Mouse (Mus musculus) right cerebral cortex, postnatal 14 days (tissue): ENCODE data around the gene BC034090.

ENCODE experiments used
- DNase-seq: peaks from one replicate; pipeline ENCODE4 v3.0.0; 2022

Gene BC034090

GRCm38 (mm10) chr1:155241701-155242487, 2.4 kb downstream of the BC034090 start:
- peak; percentile 4 for DNase-seq

- peak; percentile 4 for DNase-seq
These were observed 4.1 kb downstream of the BC034090 start for GRCm38 (mm10) chr1:155239962-155240717.

- DNase-seq, result no peak
These were observed 5.1 kb downstream of the BC034090 start for GRCm38 (mm10) chr1:155239169-155239568.

GRCm38 (mm10) chr1:155238126-155238525, 6.1 kb downstream of the BC034090 start:
- DNase-seq, result no peak

- peak; percentile 28 for DNase-seq
These were observed 6.9 kb downstream of the BC034090 start for GRCm38 (mm10) chr1:155237390-155237789.

- DNase-seq, result no peak
These were observed 7.8 kb downstream of the BC034090 start for GRCm38 (mm10) chr1:155236306-155237024.

DNA sequence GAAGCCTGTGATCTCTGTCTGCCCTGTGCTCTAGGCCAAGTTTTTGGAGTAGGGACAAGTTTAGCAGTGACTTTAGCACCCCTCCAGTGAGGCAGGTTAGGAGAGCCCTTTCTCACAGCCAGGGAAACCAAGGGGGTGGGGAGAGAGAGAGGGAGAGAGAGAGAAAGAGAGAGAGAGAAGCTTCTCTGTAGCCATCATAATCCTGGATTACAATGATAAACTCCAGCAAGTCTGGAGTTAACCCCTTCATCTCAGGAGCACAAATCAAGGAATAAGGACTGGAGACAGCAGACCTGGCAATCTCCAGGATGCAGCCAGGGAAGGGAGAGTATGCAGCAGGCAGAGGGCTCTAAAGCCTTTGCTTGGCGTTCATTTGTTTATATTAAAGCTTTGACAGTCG, 8.6 kb downstream of the BC034090 start:
- no peak for DNase-seq

DNA sequence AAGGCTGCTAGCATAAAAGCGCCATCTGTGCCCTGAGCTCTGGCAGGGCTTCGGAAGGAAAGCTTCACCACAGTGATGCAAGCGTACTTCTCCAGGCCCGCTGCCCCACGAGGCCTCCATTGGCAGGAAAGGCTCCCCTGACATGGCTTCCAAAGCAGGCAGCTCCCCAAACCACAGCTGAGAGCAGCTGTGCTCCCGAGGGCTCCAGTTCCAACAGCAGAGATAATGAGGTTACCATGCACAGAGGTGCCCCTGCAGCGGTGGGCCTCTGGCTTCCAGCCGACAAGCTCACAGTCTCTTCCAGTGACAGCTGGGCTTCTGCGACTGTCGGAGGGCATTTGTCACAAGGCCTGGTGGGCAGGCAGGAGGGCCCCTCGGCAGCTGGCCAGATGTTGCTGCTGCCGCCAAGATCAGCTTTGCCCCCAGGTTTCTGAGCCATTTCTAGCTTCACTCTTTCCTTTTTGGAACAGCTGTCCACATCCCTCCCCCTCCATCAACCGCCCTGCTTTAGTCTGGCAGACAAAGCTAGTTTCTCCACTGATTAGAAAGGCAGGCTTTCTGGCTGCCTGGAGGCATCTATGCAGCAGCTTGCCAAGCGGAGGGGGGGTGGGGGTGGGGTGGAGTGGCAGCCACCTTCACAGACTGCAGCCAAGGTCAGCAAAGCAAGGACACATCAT, 10.2 kb downstream of the BC034090 start:
- DNase-seq, result peak; percentile 54

DNA sequence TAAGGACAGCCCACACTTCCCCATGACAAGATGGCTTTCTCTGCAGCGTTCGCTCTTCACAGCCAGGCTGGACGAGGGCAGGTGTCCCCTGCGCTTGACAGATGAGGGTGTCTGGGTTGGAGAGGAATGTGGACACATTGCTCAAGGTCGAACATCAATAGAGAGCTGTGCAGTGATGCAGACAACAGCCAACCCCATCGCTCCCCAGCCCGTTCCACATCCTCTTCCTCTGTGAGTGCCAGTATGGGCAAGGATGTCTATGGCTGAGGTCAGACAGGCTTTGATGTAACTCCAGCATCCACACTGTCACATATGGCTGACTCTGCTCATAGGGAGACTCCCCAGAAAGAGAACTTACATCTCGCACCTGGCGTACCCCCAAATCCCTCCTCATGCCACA, 10.9 kb downstream of the BC034090 start:
- DNase-seq, result no peak

DNA sequence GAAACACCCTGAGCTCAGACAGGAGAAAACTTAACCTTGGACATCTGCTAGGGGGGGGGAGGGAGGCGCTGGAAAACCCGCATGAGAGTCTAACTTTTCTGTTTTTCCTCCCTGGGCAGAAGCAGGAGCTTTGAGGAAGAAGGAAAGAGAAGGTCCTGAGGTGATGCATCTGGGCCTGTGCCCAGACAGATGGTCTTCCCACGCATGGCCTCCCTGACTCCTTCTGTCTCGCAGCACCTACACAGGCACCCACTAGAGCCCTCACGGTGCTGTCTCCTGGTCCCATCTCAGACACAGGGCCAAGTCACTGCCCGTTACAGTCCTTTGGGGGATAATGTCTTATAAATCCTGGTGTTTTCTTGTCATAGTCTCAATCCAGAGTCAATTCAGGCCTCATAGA, 11.5 kb downstream of the BC034090 start:
- DNase-seq, result no peak

DNA sequence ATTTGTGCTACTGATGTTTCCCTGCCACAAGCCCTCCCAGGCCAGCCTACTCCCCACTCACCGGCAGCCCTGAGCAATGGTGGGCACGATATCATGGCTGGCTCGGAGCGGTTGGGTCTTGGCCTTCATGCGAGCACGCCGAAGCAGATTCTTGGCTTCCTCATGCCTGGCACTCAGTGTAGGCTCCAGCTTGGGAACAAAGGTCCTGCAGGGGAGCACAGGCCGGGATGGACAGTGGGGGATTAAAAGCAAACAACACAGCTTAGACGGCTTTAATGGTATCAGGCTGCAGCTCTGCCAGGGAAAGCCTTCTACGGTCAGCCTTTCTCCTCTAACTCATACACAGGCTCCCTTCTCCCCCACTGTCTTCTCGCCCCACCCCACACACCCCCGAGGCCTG, 11.9 kb downstream of the BC034090 start:
- peak; percentile 5 for DNase-seq

DNA sequence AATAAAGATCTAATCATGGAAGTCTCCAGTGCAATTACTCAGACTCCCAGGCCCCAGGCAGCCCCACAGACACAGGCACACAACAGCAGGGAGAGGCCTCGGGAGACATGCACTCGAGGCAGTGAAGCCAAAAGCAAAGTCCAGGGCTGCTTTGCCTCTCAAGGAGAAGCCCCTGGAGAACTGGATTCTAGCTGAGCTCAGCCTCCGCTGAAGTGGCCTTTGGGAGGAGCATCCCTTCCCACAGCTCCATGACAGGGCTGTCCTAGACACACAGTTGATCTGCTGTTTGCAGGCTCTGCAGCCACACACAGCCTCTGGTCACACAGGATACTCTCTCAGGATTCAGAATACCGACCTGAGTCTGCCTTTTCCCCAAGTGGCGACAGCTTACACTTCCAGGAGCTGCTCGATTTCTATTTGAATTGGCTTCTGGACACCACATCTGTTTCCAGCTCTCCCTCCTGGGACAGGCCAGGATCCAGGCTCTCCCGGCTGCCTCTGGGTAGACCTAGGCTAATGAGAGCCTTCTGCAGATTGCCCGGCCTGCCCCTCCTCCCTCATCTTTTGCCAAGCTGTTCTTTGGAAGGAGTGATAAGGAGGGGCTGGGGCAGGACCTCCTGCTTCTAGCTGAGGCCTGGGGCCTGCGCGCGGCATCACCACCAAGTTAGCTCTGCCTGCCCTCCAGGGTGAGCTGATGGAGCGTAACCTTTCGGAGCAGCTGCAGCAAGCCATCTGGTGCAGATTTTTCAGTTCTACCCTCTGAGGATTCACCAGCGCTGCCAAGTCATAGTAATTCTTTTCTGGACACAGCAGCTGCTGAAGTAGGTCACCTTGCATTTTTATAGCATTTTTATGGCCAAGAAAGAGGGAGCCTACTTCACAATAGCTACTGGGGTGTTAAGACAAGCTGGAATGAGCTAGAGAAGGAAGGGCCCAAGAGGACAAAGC, 14.5 kb downstream of the BC034090 start:
- peak; percentile 25 for DNase-seq

DNA sequence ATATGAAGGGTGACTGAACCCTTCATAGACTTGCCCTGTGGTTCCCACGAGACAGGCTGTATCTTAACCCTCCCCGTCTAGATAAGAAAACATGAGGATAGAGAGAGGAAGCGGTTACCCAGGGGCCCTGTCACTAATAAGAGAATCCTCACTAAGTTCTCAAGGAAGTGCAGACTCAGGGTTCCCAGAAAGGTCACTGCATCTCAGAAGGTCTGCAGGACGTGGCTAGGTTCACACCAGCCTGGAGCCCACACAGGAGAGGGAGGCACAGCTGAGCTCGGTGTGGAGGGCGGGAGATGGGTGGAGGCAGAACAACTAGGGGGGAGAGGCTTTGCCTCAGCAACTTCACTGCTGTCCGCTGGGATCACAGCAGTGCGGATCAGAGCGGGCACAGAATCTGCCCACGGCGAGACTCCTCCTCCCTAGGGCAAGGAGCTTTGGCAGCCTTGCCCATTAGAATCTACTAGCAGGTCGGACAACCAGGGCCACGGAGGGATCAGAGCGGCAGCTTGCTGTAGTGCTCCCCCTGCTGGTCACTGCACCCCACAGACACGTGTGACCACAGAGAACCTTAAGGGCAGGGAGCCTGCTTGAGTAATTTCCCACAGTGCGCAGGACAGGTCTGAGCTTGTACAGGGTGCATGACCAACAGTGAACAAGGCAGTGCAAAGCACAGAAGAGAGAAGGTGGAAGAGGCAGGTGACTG, 20.2 kb downstream of the BC034090 start:
- peak; percentile 83 for DNase-seq

DNA sequence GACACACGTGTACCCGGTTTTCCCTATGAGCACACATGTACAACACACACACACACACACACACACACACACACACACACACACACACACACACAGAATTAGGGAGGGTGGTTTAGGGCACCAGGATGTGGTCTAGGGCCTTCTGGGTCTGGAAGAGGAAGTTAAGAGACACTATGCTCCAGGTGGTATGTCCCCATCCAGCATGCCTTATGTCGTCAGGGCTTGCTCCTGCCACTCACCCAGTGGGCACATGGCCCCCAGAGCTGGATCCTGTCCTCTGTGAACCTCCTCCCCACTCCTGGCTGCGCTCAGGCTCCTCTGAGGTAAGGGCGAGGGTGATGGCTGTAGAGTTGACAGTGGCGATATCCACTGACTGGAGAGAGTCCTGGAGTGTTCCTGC, 21.2 kb downstream of the BC034090 start:
- no peak for DNase-seq

DNA sequence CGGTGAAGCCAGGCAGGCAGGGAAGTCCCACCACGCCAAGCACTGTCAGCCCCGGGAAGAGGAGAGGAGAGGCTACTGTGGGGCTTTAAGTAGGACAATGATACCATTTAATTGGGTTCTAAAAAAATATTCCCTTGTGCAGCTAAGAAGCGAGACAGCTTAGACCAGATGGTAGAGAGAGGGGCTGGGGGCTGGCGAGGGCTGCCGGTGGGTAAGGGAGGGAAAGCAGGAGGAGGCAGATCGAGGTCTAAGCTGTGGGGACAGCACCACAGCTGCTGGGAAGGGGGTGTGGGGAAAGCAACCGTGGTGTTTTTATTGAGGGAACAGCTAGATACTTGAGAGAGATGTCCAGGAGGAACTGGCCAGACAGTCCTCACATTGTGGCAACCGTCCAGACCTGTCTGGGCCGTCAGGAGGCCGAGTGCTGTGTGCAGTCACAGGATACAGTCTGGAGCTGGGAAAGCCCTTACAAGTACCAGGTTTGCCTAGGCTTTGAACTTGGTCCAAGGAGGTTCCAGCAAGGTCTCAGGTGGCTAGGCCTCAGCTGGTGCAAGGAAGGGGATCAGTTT, 22.1 kb downstream of the BC034090 start:
- DNase-seq, result no peak

DNA sequence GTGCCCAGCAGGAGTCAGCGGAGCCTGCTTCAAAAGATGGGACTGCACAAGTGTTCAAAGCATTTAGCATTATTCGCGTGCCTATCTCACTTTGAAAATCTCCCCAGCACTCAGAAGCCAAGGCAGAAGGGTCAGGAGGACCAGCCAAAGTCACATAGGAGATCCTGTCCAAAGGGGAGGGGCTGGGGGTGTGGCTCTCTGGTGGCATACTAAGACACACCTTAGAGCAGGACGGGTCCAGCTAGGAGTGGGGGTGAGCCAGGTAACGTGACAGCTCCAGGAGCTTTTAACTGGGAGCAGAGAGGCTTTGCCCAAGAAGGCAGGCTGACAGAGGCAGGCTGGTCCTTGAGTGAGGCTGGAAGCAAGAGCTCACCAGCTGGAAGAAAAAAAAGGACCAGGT, 25.3 kb downstream of the BC034090 start:
- peak; percentile 4 for DNase-seq

GRCm38 (mm10) chr1:155217865-155218541, 26.2 kb downstream of the BC034090 start:
- peak; percentile 35 for DNase-seq

GRCm38 (mm10) chr1:155216844-155217243, 27.4 kb downstream of the BC034090 start:
- DNase-seq, result peak; percentile 3

DNA sequence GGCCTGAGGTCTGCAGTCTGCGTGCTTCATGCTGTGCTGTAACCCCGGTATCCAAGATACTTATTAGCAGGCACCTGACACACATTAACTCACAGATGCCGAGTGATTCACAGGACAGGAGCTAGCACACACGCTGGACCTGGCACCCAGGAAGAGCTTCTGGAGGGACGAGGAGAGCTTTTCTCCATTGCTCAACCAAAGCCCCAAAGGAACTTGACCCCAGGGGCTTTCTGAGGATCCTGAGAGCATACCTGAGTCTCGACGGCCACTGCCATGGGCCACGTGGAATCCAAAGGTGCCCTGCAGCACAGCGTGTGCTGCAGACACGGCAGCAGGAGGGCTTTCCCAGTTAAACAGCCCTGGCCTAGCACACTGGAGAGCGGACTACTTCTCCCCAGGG, 27.9 kb downstream of the BC034090 start:
- DNase-seq, result peak; percentile 5
